Mouse (Mus musculus) CH12.LX (cell line): ENCODE results near the gene Pkm. TPM values are rescaled to one million over a fixed set of nuclear protein-coding genes. Genes with fewer than 3 reads are reported as not detected.

Experiments
- DNase-seq: peaks from one replicate; pipeline ENCODE4 v3.0.0-alpha.2; 2013; ENCODE audit errors: extremely low read depth
- H3K27ac ChIP-seq: 2 replicates; pipeline ENCODE4 v1.5.1; 2012; ENCODE audit warnings: low read depth, mild to moderate bottlenecking, control low read depth, moderate library complexity; ENCODE audit not compliant: insufficient read depth
- H3K27me3 ChIP-seq: replicated peaks from 2 replicates; pipeline ENCODE3; 2012; ENCODE audit warnings: inconsistent platforms
- H3K36me3 ChIP-seq, 2 experiments: replicated peaks in 1 of 2; 2 replicates each; pipeline versions ENCODE3 to v1.6.1; 2012; ENCODE audit warnings: inconsistent platforms in 1 of 2, low read length in 1 of 2, mild to moderate bottlenecking in 1 of 2, mixed read lengths in 1 of 2, moderate library complexity in 1 of 2; ENCODE audit not compliant: control insufficient read depth in 1 of 2, insufficient read depth in 1 of 2
- H3K4me1 ChIP-seq, 2 experiments: 2 replicates each; pipeline ENCODE4 v1.6.1; 2012; ENCODE audit warnings: inconsistent platforms in 1 of 2, moderate library complexity in 1 of 2; ENCODE audit not compliant: insufficient read depth in 2 of 2, control insufficient read depth in 1 of 2
- H3K4me2 ChIP-seq: 2 replicates; pipeline ENCODE4 v1.6.1; 2012; ENCODE audit warnings: low read depth, mild to moderate bottlenecking, control low read depth; ENCODE audit not compliant: poor library complexity, insufficient read depth, severe bottlenecking
- H3K4me3 ChIP-seq, 3 experiments: fragments of 150-350 bp in 1 of 3; sonication (generic) in 1 of 3; replicated peaks in 1 of 3; 2 replicates each; pipeline versions ENCODE3 to v1.5.1; 2011 to 2012; ENCODE audit warnings: low read depth in 2 of 3, low read length in 2 of 3, mild to moderate bottlenecking in 2 of 3, moderate library complexity in 2 of 3, control low read depth in 1 of 3, improper control_type of control experiment in 1 of 3, inconsistent platforms in 1 of 3, mixed read lengths in 1 of 3; ENCODE audit not compliant: poor library complexity in 1 of 3
- H3K79me2 ChIP-seq: replicated peaks from 2 replicates; pipeline ENCODE4 v1.6.1; 2012; ENCODE audit warnings: mild to moderate bottlenecking, moderate library complexity; ENCODE audit not compliant: control insufficient read depth, poor library complexity, insufficient read depth, severe bottlenecking; ENCODE audit errors: extremely low read depth
- H3K9ac ChIP-seq: 2 replicates; pipeline ENCODE4 v1.6.1; 2012; ENCODE audit warnings: low read depth, mild to moderate bottlenecking, control low read depth, moderate library complexity; ENCODE audit not compliant: insufficient read depth
- H3K9me3 ChIP-seq: replicated peaks from 2 replicates; pipeline ENCODE3; 2012; ENCODE audit warnings: low read length, inconsistent platforms, mixed read lengths
- BHLHE40 ChIP-seq: IDR thresholded peaks from 2 replicates; pipeline ENCODE4 v1.6.1; 2011; ENCODE audit warnings: mild to moderate bottlenecking, low read depth, low read length, improper control_type of control experiment
- CHD1 ChIP-seq: IDR thresholded peaks from 2 replicates; pipeline ENCODE4 v1.6.1; 2012; ENCODE audit warnings: low read depth, low read length, improper control_type of control experiment, inconsistent platforms
- CHD2 ChIP-seq: IDR thresholded peaks from 2 replicates; pipeline ENCODE4 v1.6.1; 2011; ENCODE audit warnings: low read length, improper control_type of control experiment
- CTCF ChIP-seq, 2 experiments: IDR thresholded peaks in 1 of 2; conservative IDR thresholded peaks in 1 of 2; 2 replicates each; pipeline ENCODE4 v1.5.1; 2011 to 2012; ENCODE audit warnings: low read depth in 2 of 2, low read length in 2 of 2, improper control_type of control experiment in 1 of 2, inconsistent platforms in 1 of 2, mild to moderate bottlenecking in 1 of 2, moderate library complexity in 1 of 2
- ELF1 ChIP-seq: IDR thresholded peaks from 2 replicates; pipeline ENCODE4 v1.6.1; 2014; ENCODE audit warnings: low read depth, mild to moderate bottlenecking, inconsistent platforms, low read length, improper control_type of control experiment
- EP300 ChIP-seq: IDR thresholded peaks from 2 replicates; pipeline ENCODE4 v1.6.1; 2011; ENCODE audit warnings: low read length, improper control_type of control experiment
- ETS1 ChIP-seq: conservative IDR thresholded peaks from 2 replicates; pipeline ENCODE4 v1.6.1; 2012; ENCODE audit warnings: low read depth, mild to moderate bottlenecking, inconsistent platforms, low read length, improper control_type of control experiment, moderate library complexity
- GABPA ChIP-seq: IDR thresholded peaks from 2 replicates; pipeline ENCODE4 v1.6.1; 2012; ENCODE audit warnings: low read depth, low read length, improper control_type of control experiment, inconsistent platforms; ENCODE audit not compliant: insufficient replicate concordance
- IRF4 ChIP-seq: IDR thresholded peaks from 2 replicates; pipeline ENCODE4 v1.6.1; 2014; ENCODE audit warnings: low read depth, mild to moderate bottlenecking, inconsistent platforms, low read length, improper control_type of control experiment
- JUND ChIP-seq: conservative IDR thresholded peaks from 2 replicates; pipeline ENCODE4 v1.6.1; 2011; ENCODE audit warnings: low read depth, low read length, improper control_type of control experiment
- KAT2A ChIP-seq: IDR thresholded peaks from 2 replicates; pipeline ENCODE4 v1.6.1; 2012; ENCODE audit warnings: low read length, improper control_type of control experiment, inconsistent platforms; ENCODE audit not compliant: insufficient replicate concordance
- MAFK ChIP-seq: IDR thresholded peaks from 2 replicates; pipeline ENCODE4 v1.6.1; 2011; ENCODE audit warnings: low read length, improper control_type of control experiment; ENCODE audit not compliant: insufficient replicate concordance
- MAX ChIP-seq: IDR thresholded peaks from 2 replicates; pipeline ENCODE4 v1.6.1; 2011; ENCODE audit warnings: low read length, improper control_type of control experiment
- MEF2A ChIP-seq: IDR thresholded peaks from 2 replicates; pipeline ENCODE4 v1.6.1; 2014; ENCODE audit warnings: low read depth, mild to moderate bottlenecking, inconsistent platforms, low read length, improper control_type of control experiment, borderline replicate concordance
- MXI1 ChIP-seq: IDR thresholded peaks from 2 replicates; pipeline ENCODE4 v1.6.1; 2011; ENCODE audit warnings: mild to moderate bottlenecking, low read depth, low read length, improper control_type of control experiment
- MYC ChIP-seq: IDR thresholded peaks from 2 replicates; pipeline ENCODE4 v1.6.1; 2011; ENCODE audit warnings: low read depth, mild to moderate bottlenecking, improper control_type of control experiment, low read length
- NELFE ChIP-seq: IDR thresholded peaks from 2 replicates; pipeline ENCODE4 v1.6.1; 2011; ENCODE audit warnings: low read depth, low read length, improper control_type of control experiment
- NRF1 ChIP-seq: IDR thresholded peaks from 2 replicates; pipeline ENCODE4 v1.6.1; 2014; ENCODE audit warnings: low read depth, mild to moderate bottlenecking, inconsistent platforms, low read length, improper control_type of control experiment, moderate library complexity
- PAX5 ChIP-seq: IDR thresholded peaks from 2 replicates; pipeline ENCODE4 v1.6.1; 2012; ENCODE audit warnings: low read length, inconsistent platforms, mixed read lengths
- POLR2A ChIP-seq: IDR thresholded peaks from 2 replicates; pipeline ENCODE4 v1.6.1; 2011; ENCODE audit warnings: low read depth, mild to moderate bottlenecking, improper control_type of control experiment, low read length
- POLR2AphosphoS2 ChIP-seq: IDR thresholded peaks from 2 replicates; pipeline ENCODE4 v1.6.1; 2011; ENCODE audit warnings: low read depth, low read length, improper control_type of control experiment
- RAD21 ChIP-seq: IDR thresholded peaks from 2 replicates; pipeline ENCODE4 v1.6.1; 2011; ENCODE audit warnings: low read depth, mild to moderate bottlenecking, low read length, improper control_type of control experiment, moderate library complexity
- SIN3A ChIP-seq: IDR thresholded peaks from 2 replicates; pipeline ENCODE4 v1.6.1; 2012; ENCODE audit warnings: low read length, improper control_type of control experiment, inconsistent platforms
- SMC3 ChIP-seq: IDR thresholded peaks from 2 replicates; pipeline ENCODE4 v1.6.1; 2011; ENCODE audit warnings: low read depth, low read length, improper control_type of control experiment
- TBP ChIP-seq: conservative IDR thresholded peaks from 2 replicates; pipeline ENCODE4 v1.6.1; 2011; ENCODE audit warnings: low read depth, low read length, improper control_type of control experiment
- UBTF ChIP-seq: IDR thresholded peaks from 2 replicates; pipeline ENCODE4 v1.6.1; 2012; ENCODE audit warnings: low read depth, mild to moderate bottlenecking, inconsistent platforms, low read length, improper control_type of control experiment, moderate library complexity
- USF1 ChIP-seq: IDR thresholded peaks from 2 replicates; pipeline ENCODE4 v1.6.1; 2014; ENCODE audit warnings: low read depth, mild to moderate bottlenecking, inconsistent platforms, low read length, improper control_type of control experiment
- ZKSCAN1 ChIP-seq: IDR thresholded peaks from 2 replicates; pipeline ENCODE4 v1.6.1; 2012; ENCODE audit warnings: low read depth, inconsistent platforms, low read length, improper control_type of control experiment, borderline replicate concordance
- ZMIZ1 ChIP-seq: IDR thresholded peaks from 2 replicates; pipeline ENCODE4 v1.6.1; 2012; ENCODE audit warnings: low read depth, mild to moderate bottlenecking, inconsistent platforms, low read length, improper control_type of control experiment
- ZNF384 ChIP-seq: IDR thresholded peaks from 2 replicates; pipeline ENCODE4 v1.6.1; 2012; ENCODE audit warnings: low read depth, low read length, improper control_type of control experiment, inconsistent platforms
- dilution Hi-C: fragments of 300-500 bp; cut with MboI; formaldehyde crosslinking; loops from 2 replicates; pipeline ENCODE4 v1.14.3; 2020; ENCODE audit warnings: low sequenced_read_pairs; ENCODE audit not compliant: extremely low pct_unique_long_range_greater_than_20kb, extremely low pct_ligation_motif_present
- in situ Hi-C: fragments of 300-500 bp; cut with MboI; formaldehyde crosslinking; loops from 3 replicates; pipeline ENCODE4 v1.14.3; 2019; ENCODE audit warnings: low sequenced_read_pairs, low pct_ligation_motif_present, low pct_unique_long_range_greater_than_20kb, mixed read lengths
- polyA plus RNA-seq: library from polyadenylated mRNA; unstranded; fragments of >175 nt; gene quantifications from 2 replicates; pipeline ENCODE4 v1.2.1, GENCODE M21; 2012; ENCODE audit warnings: low read depth; ENCODE audit not compliant: insufficient read length
- total RNA-seq, 2 experiments: library from RNA; depleted of rRNA; stranded (reverse); fragments of 300-350 nt in 1 of 2; fragments of >200 nt in 1 of 2; gene quantifications; 2 replicates each; pipeline ENCODE4 v1.2.3; 2012 to 2014

Gene Pkm
- total and polyA plus RNA-seq, 3 experiments: 1,827 to 2,828 (median 2,304) TPM

DNA sequence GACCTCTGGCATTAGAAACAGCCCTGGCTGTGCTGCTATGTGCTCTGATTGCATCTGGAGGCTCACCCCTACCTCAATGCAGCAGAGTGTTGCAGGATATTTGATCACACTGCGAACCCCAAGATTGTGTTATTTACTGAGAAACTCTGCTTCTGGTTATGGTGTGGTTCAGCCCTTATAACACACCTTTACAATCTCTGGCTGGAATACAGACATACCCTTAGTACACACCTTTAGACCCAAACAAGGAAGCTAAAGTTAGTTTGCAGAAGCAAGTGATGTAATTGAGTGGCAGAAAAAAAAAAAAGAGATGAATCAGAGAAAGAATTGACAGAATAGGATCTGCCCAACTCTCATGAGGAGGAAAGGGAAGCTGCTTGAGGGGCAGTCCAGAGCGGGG, 45.2 kb upstream of the Pkm start (continued):
- TF ChIP-seq GABPA: no peak
- TF ChIP-seq MXI1: no peak

DNA sequence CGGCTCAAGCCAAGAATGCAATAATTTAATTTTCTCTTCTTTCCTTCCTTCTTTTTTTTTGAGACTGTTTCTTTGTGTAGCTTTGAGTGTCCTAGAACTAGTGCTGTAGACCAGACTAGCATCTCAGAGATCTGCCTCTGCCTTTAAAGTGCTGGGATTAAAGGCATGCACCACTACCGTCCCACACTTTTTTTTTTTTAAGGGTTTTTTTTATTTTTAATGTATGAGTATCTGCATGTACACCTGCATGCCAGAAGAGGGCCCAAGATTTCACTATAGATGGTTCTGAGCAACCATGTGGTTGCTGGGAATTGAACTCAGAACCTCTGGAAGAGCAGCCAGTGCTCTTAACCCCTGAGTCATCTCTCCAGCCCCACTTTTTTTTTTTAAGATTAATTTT, 40.4 kb upstream of the Pkm start:
- H3K4me2 ChIP-seq: no peak overlapping the region
- peaks cover 6% of the 10 kb centered on the region for H3K27me3 ChIP-seq
- H3K9ac ChIP-seq: no peak overlapping the region
- H3K4me3 ChIP-seq: no peak overlapping the region
- H3K27ac ChIP-seq: no peak overlapping the region
- H3K4me1 ChIP-seq: peaks cover 0 to 5% of the 10 kb centered on the region in 2 experiments; a peak in 2 of 4 replicates
- dilution Hi-C loops (no loop called here), in situ Hi-C loops (no loop called here)
- H3K36me3 ChIP-seq: no peaks in the 10 kb centered on the region
- H3K9me3 ChIP-seq: no peaks in the 10 kb centered on the region
- no peak for DNase-seq
- TF ChIP-seq ZMIZ1 (no peak), ZNF384 (peak; percentile 63; the same call in 1 of the 2 replicates), POLR2A (no peak)
- H3K79me2 ChIP-seq: no peaks in the 10 kb centered on the region

DNA sequence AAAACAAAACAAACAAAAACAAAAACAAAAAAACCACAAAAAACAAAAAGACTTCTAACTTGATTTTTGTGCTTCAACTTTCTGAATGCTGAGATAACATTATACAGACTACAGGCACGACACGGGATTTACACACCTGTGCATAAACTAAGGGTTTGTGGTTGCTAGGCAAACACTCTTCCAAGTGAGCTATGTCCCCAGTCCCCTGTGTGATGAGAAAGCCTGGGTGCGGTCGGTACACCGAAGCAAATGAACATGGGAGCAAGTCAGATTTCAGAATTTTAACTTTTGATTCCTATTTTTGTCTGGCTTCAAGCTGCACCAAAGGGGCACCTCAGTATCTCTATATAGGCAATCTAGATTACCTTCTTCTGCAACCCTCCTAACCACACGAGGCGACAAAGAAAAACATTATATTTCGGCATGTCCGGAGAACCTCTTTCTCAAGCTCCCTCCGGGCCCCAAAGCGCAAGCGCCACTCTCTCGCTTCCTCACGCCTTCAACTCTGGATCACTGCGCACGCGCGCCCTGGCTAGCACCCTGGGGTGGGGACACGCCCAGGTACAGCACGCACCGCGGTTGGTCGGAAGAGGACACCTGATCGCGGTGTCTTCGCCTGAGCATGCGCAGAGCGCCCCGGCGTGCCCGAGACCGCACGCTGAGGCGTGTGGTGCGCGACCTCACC, 39.4 kb upstream of the Pkm start, which contains the start of gene Parp6:
Gene Parp6, plus strand, starts transcription at position 663 of the 685 bp plus-strand sequence.
- H3K36me3 ChIP-seq: no peaks in the 10 kb centered on the region
- peaks cover 2% of the 10 kb centered on the region for H3K27me3 ChIP-seq
- peaks cover 0 to 5% of the 10 kb centered on the region in 2 experiments; a peak in 2 of 4 replicates for H3K4me1 ChIP-seq
- dilution Hi-C loops (no loop called here), in situ Hi-C loops (no loop called here)
- H3K27ac ChIP-seq: no peak within 1 kb of the TSS
- H3K79me2 ChIP-seq: no peaks in the 10 kb centered on the region
- H3K4me3 ChIP-seq: peak within 1 kb of the TSS; percentile 76 to 91 (median 82)
- H3K9ac ChIP-seq: peak within 1 kb of the TSS; percentile 77
- H3K9me3 ChIP-seq: no peaks in the 10 kb centered on the region
- peak within 1 kb of the TSS; percentile 90 for H3K4me2 ChIP-seq
- DNase-seq: peak; percentile 99
- no peak for TF ChIP-seq JUND
- no peak for TF ChIP-seq EP300
- peak; percentile 96 for TF ChIP-seq POLR2A
- TF ChIP-seq PAX5: no peak
- no peak for TF ChIP-seq ETS1
- TF ChIP-seq RAD21: no peak
- no peak for TF ChIP-seq ZKSCAN1
- TF ChIP-seq MAFK: no peak
- peak; percentile 41; the same call in 1 of the 2 replicates for TF ChIP-seq SIN3A
- TF ChIP-seq SMC3: no peak
- peak; percentile 69; the same call in 1 of the 2 replicates for TF ChIP-seq MYC
- peak; percentile 78; the same call in 1 of the 2 replicates for TF ChIP-seq POLR2AphosphoS2
- TF ChIP-seq GABPA: no peak
- TF ChIP-seq ELF1: peak; percentile 78
- TF ChIP-seq MXI1: no peak; the same call in 1 of the 2 replicates
- no peak for TF ChIP-seq ZNF384
- peak; percentile 94 for TF ChIP-seq USF1
- no peak for TF ChIP-seq MEF2A
- TF ChIP-seq NRF1: peak; percentile 96
- no peak for TF ChIP-seq UBTF
- TF ChIP-seq CHD1: no peak
- peak; percentile 85; the same call in 1 of the 2 replicates for TF ChIP-seq ZMIZ1
- no peak for TF ChIP-seq IRF4
- TF ChIP-seq TBP: peak; percentile 89
- peak; percentile 70; the same call in 1 of the 2 replicates for TF ChIP-seq BHLHE40
- no peak for TF ChIP-seq CHD2
- TF ChIP-seq MAX: peak; percentile 82
- TF ChIP-seq KAT2A: no peak
- no peak for TF ChIP-seq CTCF (conservative IDR thresholded peaks at IDR 0.05 in 1 of 2, IDR thresholded peaks at IDR 0.05 in 1 of 2; ENCODE audit: low read depth in 2 of 2, low read length in 2 of 2)
- TF ChIP-seq NELFE: peak; percentile 93
